Mouse (Mus musculus) CD8-positive naive resting alpha-beta T cell, adult 2 months (primary cell): ENCODE data around the gene Alx3.

Source experiments
- DNase-seq, 2 experiments: peaks; one replicate each; pipeline ENCODE4 v3.0.0; 2022; ENCODE audit warnings: low read depth in 2 of 2, low spot score in 2 of 2

The Alx3 gene

GRCm38 (mm10) chr3:107582875-107583767 lies 11.7 kb upstream of the Alx3 start:
- DNase-seq, result no peak

- no peak for DNase-seq
Observed at GRCm38 (mm10) chr3:107583893-107584292, 10.9 kb upstream of the Alx3 start.

- no peak for DNase-seq
Observed at GRCm38 (mm10) chr3:107586504-107586903, 8.3 kb upstream of the Alx3 start.

GRCm38 (mm10) chr3:107591612-107592011 lies 3.2 kb upstream of the Alx3 start:
- no peak for DNase-seq

GRCm38 (mm10) chr3:107593632-107594031 lies 1.2 kb upstream of the Alx3 start:
- no peak for DNase-seq

GRCm38 (mm10) chr3:107595264-107595937 lies 570 bp downstream of the Alx3 start:
- DNase-seq, result no peak

GRCm38 (mm10) chr3:107595938-107596461 lies 1.2 kb downstream of the Alx3 start:
- DNase-seq, result no peak

- DNase-seq, result no peak
Observed at GRCm38 (mm10) chr3:107596559-107596958, 1.7 kb downstream of the Alx3 start.

GRCm38 (mm10) chr3:107597134-107597533 lies 2.3 kb downstream of the Alx3 start:
- no peak for DNase-seq

- no peak for DNase-seq
Observed at GRCm38 (mm10) chr3:107597586-107598389, 3.0 kb downstream of the Alx3 start.

- no peak for DNase-seq
Observed at GRCm38 (mm10) chr3:107600127-107600526, 5.3 kb downstream of the Alx3 start.

GRCm38 (mm10) chr3:107605304-107605703 lies 10.5 kb downstream of the Alx3 start:
- peak; percentile 25 to 50 for DNase-seq

- no peak for DNase-seq
Observed at GRCm38 (mm10) chr3:107607221-107607620, 12.4 kb downstream of the Alx3 start.

- no peak for DNase-seq
Observed at GRCm38 (mm10) chr3:107608808-107609207, 14.0 kb downstream of the Alx3 start.

- DNase-seq, result no peak
Observed at GRCm38 (mm10) chr3:107609376-107609775, 14.5 kb downstream of the Alx3 start.

- no peak for DNase-seq
Observed at GRCm38 (mm10) chr3:107611394-107611793, 16.6 kb downstream of the Alx3 start.

GRCm38 (mm10) chr3:107612902-107613525 lies 18.2 kb downstream of the Alx3 start:
- DNase-seq, result peak in 1 of 2 experiments; percentile 53

GRCm38 (mm10) chr3:107617800-107618199 lies 23.0 kb downstream of the Alx3 start:
- no peak for DNase-seq

- no peak for DNase-seq
Observed at GRCm38 (mm10) chr3:107619911-107620310, 25.1 kb downstream of the Alx3 start.

- DNase-seq, result no peak
Observed at GRCm38 (mm10) chr3:107621286-107622075, 26.6 kb downstream of the Alx3 start.
